Mouse (Mus musculus) effector memory CD4-positive, alpha-beta T cell, adult 7 months (primary cell): ENCODE measurements around the gene Psg23. TPM values are rescaled to one million over a fixed set of nuclear protein-coding genes. Genes with fewer than 3 reads are reported as not detected.

Source experiments
- polyA plus RNA-seq: library from polyadenylated mRNA; unstranded; fragments of 100-300 nt; shearing (Covaris generic); gene quantifications from one replicate; pipeline ENCODE4 v1.2.1, GENCODE M21; 2017

Gene Psg23
- 0.23 TPM for polyA plus RNA-seq

DNA sequence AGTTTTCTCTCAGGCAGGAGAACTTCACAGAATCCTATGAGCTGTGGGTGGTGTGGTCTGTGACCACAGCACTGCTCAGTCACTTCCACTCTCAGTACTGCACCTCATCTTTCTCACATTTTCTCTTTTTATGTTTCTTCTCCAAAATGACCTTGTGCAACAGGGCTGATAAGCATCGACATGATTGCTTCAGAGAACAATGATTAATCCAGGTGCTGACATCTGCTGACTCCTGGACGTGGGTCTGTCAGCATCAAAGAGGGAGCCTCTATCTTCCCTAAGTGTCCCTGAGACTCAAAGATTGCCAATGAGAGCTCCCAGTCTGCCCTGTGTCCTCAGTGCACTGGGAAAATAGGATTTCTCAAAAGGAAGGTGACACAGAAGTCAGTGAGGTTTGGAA lies at the start of gene Psg23:
Psg23 (minus strand) TSS at position 101 of the 400 bp plus-strand sequence.

DNA sequence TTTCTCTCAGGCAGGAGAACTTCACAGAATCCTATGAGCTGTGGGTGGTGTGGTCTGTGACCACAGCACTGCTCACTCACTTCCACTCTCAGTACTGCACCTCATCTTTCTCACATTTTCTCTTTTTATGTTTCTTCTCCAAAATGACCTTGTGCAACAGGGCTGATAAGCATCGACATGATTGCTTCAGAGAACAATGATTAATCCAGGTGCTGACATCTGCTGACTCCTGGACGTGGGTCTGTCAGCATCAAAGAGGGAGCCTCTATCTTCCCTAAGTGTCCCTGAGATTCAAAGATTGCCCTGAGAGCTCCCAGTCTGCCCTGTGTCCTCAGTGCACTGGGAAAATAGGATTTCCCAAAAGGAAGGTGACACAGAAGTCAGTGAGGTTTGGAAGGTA lies 40.3 kb upstream of the Psg23 start, which contains the start of gene Psg21:
Psg21 (minus strand) TSS at position 101 of the 400 bp plus-strand sequence.

GRCm38 (mm10) chr7:18567205-18567604 lies 49.1 kb downstream of the Psg23 start, which contains the start of gene Psg27:
Psg27 (minus strand) TSS chr7:18567305.

Other genes with a start within 250 kb of the Psg23 start
- not detected for gene Psg28, start 184.5 kb downstream of the Psg23 start, polyA plus RNA-seq
- gene Psg26, start 132.3 kb downstream of the Psg23 start, polyA plus RNA-seq = not detected
- not detected for gene Psg25, start 84.2 kb downstream of the Psg23 start, polyA plus RNA-seq
- not detected for gene Psg27, start 49.2 kb downstream of the Psg23 start, polyA plus RNA-seq
- not detected for gene Psg21, start 40.2 kb upstream of the Psg23 start, polyA plus RNA-seq
- not detected for gene Psg20, start 69.7 kb upstream of the Psg23 start, polyA plus RNA-seq
- gene Psg22, start 101.6 kb upstream of the Psg23 start, polyA plus RNA-seq = not detected
- 0.18 TPM for gene Psg19, start 182.0 kb upstream of the Psg23 start, polyA plus RNA-seq
- not detected for gene Psg17, start 205.1 kb upstream of the Psg23 start, polyA plus RNA-seq
- gene Mill2, start 223.5 kb upstream of the Psg23 start, polyA plus RNA-seq = 1.1 TPM